Mouse (Mus musculus) kidney, postnatal 14 days (tissue): Measurements from ENCODE around the gene Zswim4.

Source experiments
- DNase-seq: peaks from one replicate; pipeline ENCODE4 v3.0.0; 2022; ENCODE audit warnings: mixed read lengths

The Zswim4 gene

DNA sequence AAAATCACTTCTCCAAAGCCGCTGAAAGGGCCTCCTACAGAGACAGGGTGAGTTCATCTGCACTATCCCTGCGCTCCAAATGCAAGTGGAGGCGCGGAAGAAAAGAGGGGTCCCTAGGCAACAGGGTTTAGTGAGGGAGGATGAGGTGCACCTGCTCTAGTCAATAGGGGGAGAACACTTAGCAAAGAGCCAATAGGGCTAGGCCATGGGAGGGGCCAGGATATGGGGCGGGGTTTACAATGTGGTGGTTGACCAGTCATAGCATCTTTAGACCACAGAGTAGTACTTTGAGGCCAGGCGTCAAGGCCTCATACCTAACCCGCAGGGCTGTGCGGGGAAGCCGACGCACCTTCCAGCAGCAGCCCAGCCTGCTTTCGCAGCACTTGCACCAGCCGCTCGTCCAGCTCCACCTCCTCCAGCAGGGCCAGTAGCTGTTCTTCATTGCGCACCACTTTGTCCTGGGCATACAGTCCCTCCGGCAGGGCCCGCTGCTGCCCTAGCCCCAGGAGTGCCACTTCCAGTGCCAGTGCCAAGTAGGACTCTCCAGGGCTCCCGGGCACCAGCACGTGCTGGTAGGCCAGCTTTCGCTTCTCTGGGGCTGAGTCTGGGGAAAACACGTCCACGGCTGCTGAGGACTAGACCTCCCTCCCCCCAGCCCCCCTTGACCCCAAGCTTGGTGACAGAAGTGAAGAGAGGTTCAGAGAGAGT is 13.4 kb downstream of the Zswim4 start:
- DNase-seq = no peak

DNA sequence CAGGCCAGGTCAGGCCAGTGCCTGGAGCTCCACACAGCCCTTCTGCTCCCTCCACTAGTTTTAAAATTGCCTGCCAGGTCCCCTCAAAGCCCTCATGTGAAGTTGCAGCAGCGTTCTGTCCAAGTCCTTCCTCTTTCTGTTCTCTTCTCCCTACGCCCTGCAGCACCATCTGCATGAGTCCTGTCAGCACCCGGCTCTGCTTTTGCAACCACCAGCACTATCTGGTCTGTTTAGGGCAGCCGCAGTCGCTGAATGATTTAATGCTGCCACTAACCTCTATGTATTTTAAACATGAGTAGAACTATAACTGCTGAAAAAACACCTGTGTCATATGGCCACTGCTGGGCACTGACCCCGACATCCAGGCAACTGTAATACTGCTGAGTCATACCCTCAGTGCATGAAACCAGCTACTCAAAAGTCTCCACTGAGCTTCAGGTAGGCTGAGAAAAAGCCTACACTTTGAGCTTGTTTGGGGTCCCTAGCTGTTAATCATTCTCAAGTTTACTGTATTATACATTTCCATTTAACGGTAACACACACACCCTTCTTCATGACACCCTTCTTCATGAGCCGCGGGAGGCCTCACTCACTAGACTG is 14.2 kb downstream of the Zswim4 start:
- no peak for DNase-seq

DNA sequence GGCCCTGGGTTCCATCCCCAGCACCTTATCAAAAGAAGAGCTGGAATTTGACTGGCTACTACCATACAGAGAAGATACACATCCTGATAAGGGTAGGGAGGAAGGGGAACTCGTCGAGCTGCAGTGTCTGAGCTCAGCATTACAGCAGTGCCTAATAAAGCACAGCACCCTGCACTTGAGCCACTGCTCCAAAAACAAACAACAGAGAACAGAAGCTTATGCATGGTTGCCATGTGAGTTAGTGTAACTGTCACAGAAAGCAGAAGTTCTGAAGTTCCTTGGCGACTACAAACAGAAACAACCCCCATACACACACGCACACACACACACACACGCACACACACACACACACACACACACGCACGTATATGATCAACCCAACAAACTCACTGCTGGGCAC is 16.8 kb downstream of the Zswim4 start:
- no peak for DNase-seq

DNA sequence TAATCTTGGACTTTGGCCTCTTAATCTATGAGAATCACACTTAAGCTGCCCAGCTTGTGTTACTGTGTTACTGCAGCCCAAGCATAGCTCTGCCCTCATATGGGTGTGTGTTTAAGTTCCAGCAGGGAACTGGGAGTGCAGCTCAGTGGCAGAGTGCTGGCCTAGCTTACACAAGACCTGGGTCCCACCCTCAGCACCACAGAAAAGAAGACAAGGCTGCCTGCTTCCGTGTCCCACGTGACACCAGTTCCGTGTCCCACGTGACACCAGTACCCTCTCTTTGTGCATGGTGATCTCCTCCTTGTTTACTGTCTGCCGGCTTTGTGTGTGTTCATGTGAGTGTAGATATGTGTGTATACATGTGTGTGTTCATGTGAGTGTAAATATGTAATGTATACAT is 18.7 kb downstream of the Zswim4 start:
- no peak for DNase-seq

DNA sequence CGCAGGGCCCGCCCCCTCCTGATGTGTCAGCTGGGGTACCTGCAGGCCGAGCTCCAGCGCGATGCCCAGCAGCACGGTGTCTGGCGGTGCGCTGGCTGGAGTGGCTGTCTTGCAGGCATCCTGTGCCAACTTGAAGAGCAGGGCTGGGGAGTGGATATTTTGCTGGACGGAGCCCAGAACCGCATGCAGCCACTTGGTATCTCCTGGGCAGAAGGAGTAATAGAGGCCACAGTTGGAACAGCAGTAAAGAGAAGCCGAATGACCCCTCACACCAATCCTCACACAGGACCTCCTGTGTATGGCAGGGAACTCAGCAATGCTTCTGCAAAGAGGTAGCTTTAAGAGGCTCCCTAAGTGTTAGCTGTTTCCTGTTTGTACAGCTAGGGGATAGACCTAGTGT is 19.6 kb downstream of the Zswim4 start:
- DNase-seq = no peak

GRCm38 (mm10) chr8:84213277-84213676 is 23.6 kb downstream of the Zswim4 start:
- DNase-seq = no peak

GRCm38 (mm10) chr8:84211881-84212563 is 24.8 kb downstream of the Zswim4 start:
- DNase-seq = no peak

GRCm38 (mm10) chr8:84211202-84211601 is 25.7 kb downstream of the Zswim4 start:
- no peak for DNase-seq

DNA sequence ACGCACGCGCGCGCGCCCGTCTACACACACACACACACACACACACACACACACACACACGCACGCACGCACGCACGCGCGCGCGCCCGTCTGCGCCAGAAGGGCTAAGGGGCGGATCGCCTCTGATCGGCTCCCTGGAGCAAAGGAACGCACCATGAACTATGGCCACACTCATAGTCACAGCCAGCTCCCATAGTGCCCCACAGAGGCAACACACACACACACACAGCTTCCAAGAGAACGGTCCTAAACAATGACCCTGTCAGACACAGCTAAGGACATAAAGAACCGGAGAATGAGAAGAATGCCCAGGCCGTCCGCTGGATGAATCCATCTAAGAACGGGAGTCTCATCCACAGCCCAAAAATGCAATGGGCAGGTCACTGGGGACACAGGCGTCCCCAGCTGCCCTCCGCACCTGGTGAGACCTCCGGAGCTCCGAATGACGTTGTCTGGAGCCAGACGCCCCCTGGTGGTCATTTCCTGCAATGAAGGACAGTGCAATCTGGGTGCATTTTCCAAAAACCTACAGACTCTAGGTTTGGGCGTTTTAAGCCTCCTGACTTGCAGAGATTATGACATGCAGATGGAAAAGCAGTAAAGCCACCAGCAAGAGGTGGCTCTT is 26.6 kb downstream of the Zswim4 start:
- peak; percentile 84 for DNase-seq

GRCm38 (mm10) chr8:84208381-84209380 is 28.2 kb downstream of the Zswim4 start:
- peak; percentile 71 for DNase-seq

DNA sequence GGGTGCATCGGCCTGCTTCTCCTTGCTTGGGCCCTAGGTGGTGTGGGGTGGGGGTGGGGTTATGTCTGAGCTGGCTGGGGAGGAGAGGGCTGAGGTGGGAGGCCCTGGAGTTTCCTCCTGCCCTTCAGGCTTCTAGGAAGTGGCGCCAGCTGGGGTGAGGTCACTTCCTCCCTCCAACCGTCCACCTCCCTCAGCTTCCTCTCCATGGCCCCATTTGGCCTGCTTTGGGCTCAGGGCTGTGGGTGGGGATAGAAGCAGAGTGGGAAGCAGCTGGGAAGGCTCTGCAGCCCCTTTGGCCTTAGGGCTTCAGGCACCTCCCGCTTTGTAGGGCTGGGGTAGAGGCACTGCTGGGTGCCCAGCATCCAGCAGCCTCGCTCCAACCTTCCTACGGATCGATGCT is 29.0 kb downstream of the Zswim4 start:
- peak; percentile 81 for DNase-seq

DNA sequence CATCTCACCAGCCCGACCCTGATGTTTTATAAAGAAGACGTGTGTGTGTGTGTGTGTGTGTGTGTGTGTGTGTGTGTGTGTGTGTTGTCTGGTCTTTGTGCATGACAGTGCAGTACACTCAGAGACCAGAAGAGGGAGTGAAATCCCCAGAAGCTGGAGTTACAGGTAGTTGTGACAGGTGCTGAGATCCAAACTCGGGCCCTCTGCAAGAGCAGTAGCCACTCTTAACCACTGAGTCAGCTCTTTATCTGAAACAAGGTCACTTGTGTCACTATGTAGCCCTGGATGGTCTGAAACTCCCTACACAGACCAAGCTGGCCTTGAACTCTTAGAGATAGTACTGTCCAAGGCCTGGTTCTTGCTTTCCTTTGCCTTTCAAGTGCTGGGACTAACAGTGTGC is 30.2 kb downstream of the Zswim4 start:
- no peak for DNase-seq

- no peak for DNase-seq
Measured at GRCm38 (mm10) chr8:84205073-84205472, 31.8 kb downstream of the Zswim4 start.

DNA sequence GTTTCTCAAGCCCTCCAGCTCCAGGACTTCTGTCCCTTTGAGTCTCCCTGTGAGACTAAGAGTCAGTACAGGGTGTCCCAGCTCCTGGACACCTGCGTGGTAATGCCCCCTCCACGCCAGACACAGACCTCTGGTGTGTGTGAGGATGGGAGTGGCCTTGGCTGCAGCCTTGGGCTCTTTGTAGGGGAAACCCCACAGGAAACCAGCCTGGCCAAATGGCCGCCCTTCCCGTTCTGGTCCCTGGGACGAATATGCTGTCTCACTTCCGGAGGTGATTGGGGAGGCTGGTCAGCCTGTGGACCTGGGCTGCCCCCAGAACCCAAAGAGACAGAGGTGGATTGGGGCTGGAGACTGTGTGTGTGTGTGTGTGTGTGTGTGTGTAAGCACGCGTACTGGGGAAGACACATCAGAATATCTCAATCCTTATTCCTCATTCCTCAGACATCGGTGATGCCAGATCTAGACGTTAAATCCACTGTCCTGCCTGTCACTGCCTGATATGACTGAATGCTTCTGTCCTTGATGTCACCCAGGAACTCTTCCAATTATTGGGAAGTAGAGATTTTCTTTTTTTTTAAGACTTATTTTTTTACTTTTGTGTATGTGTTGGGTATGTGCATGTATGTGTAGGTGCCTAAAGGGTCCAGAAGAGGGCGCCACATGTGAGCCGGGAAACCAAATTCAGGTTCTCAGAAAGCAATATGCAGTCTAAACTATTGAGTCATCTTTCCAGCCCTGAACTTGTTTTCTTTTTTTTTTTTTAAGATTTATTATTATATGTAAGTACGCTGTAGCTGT is 32.7 kb downstream of the Zswim4 start:
- DNase-seq = peak; percentile 85

DNA sequence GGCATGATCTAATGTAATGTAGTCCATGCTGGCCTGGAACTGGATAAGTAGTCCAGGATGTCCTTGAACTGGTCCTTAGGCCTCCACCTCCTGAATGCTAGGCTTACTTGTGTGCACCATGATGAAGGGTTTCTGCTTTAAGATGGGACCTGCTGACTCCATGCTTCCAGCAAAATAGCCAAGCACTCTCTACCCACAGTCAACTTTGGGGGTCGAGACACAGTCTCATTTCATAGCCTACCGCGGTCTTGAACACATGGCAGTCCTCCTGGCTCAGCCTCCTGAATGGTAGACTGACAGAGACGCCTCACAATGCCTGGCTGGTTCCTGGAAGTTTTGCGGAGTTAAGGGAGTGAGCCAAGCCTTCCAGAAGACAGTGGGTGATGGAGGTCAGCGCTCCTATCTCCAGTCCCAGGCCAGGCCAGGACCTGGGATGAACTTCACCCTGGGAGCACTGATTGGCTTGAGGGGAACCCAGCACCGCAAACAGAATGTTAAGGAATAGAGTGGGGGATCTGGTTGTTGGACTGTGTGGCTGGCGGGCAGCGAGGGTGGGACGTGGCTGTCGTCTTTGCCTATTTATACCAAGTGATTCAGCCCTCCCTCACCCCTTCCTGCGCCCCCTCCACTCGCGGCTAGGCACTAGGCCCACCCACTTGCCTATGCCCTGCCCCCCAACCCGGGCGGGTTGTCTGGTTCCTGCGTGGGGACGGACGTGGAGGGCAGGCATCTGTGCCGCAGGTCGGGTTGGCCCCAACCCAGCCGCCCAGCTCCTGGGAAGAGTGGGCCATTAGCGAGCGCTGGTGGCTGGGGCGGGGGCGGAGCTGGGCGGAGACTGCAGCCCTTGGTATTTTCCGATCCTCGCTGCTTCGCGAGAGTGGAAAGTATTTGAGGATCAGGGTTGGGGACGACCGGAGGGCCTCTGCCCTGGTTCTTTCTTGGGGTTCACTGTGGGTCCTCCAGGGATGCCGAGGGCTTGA is 33.6 kb downstream of the Zswim4 start:
- DNase-seq = peak; percentile 93

DNA sequence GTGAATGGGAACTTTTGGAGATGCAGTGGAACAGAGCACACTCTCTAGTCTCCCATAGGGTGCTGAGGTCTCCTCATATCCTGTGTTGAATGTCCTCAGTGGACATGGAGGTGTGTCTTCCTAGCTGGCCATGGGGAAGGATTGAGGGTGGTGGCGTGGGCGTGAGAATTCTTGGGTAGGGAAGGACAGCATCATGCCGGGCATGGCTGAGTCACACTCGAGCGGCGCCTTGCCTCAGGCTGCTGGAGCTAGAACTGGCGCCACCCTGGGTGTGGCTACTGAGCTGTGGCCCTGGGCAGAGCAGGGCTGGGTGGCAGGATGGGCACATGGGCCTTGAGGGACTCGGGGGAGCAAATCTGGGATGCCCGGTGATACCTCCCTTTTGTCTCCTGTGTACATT is 34.4 kb downstream of the Zswim4 start:
- DNase-seq = peak; percentile 66

DNA sequence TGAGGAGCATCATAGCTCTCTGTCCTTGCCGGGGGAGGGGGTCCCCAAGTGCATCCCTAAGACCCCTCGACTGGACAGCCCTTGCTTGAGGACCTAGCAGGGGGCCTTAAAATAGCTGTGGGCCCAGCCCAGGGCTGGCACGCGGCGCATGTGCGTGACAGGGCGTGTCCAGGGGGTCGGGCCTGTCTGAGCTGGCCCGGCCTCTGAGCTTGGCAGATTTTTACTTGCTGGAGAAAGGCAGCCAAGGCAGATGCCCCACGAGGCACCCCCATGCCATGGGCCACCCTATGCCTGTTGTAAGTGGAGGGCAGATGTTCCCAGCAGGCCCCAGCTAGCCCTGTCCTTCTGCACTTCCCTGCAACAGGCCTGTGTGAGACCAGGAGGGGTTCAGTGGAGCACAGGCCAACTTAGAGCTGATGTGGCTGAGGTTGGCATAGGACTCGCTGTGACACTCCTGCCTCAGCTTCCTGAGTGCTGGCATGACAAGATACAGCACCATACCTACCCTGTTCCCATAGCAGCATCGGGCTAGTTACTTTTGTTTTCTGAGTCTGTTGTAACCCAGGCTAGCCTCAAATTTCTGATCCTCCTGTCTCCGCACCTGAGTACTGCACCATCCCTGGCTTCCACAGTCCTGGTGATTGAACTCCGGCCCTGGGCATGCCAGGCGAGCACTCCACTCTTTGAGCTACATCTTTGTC is 35.2 kb downstream of the Zswim4 start:
- peak; percentile 77 for DNase-seq

DNA sequence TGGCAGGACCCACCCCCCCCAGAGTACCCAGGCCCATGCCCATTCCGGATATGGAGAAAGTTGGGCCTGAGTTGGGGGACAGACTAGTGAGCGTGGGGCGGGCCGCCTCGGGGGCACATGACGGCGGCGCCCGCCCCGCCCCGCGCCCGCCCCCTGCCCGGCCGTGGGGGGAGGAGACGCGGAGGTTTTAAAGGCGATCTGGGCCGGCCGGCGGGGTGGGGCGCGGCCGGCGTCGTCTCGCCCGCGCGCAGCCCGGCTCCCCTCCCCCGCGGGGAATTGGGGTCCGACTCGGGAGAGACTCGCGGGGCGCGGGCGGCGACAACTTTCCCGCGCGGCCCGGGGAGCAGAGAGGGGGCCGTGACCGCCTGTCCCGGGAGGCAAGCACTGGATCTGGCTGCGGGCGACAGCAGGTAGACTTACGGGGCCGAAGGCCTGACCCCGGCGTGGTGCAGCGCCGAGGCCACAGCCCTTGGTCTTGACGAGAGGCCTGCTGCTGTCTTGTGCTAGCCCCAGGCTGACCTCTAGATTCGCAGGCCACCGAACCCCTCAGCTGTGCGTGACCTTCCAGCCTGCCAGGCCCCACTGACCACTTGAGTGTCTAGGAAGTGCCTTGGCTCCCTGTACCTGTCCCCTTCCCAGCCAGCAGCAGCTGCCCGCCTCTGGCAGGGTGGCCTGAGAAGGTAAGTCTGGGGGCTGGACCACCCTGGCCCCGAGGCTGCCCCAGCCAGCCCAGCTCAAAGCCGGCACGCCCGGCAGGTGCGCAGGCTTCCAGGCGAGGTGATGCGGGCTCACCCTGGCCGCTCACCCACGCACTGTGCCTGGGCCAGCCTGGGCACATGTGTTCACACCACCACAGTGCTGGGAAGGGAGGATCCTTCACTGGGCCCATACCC is 36.0 kb downstream of the Zswim4 start:
- DNase-seq = peak; percentile 90

- peak; percentile 37 for DNase-seq
Measured at GRCm38 (mm10) chr8:84200126-84200555, 36.7 kb downstream of the Zswim4 start.
